Mouse (Mus musculus): ENCODE measurements around the gene Krt16. TPM values are rescaled to one million over a fixed set of nuclear protein-coding genes. Genes with fewer than 3 reads are reported as not detected.
"Not testable (repeated sequence)": the region's sequence is repeated elsewhere in the genome, so short reads cannot be mapped to it uniquely, and the experiment has no call there.

The Krt16 gene
- polyA plus RNA-seq, 1 experiment from 2014 or later: not detected

DNA sequence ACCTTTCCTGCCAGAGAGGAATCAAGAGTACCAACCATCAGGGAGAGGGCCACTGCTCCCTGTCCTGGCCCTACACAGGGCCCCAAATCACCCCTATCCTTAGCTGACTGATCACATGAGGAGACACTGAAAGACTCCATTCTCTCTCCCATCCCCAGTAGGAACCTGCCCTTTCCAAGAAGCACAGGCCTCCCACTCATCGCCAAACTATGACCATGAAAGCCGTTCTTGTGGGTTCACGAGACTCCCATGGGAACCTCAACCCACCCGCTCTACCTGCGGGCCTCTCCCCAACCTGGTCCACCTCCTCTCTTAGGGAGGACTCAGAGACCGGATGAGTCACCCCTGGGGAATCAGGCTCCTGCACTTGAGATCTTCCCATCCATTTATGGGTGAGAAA lies 6.8 kb upstream of the Krt16 start:
- no peak overlapping the region for H3K27ac ChIP-seq
- H3K4me2 ChIP-seq: no peak overlapping the region
- no peak for ATAC-seq (replicated peaks; ENCODE audit: insufficient number of reproducible peaks, insufficient read depth, low FRiP score, low read depth)
- H3K4me3 ChIP-seq: no peak overlapping the region
- 86% methylated on average over 6 of the region's 6 CpGs for WGBS
- H3K27me3 ChIP-seq: no peaks in the 10 kb centered on the region
- H3K36me3 ChIP-seq: no peaks in the 10 kb centered on the region
- H3K9me3 ChIP-seq (replicated peaks): no peaks in the 10 kb centered on the region
- no peak overlapping the region for H3K9ac ChIP-seq
- H3K4me1 ChIP-seq (replicated peaks): no peaks in the 10 kb centered on the region

DNA sequence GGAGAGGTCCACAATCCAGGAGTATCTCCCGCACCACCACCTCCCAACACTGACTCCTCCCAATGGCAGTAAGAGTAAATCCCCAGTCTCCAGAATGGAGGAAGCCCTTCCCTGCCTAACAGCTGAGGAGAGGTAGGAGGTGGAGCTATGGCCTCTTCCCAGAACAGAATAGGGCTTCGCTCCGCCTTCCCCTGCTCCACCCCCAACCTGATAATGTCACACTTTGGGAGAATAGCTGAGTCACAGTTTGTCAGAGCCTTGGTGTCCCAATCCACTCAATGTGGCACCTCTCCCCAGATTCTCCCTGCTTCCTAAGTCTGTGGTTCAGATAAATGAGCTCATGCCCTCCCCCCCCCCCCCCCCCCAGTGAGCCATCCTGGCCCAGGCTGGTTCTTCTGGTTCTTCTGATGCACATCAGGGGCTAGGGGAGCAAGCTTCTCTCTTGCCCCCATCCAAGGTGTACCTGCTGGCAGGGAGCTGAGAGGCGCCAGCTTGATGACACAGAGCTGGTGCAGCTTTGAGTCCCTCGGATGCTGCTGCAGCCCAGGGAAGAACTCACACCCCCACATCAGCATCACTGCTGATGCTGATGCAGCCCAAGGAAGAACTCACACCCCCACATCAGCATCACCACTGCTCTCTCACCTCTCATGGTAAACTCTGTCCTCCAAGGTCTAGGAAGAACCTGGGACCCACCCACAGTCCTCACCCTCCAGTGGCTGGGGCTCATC lies 5.8 kb upstream of the Krt16 start:
- H3K9ac ChIP-seq: no peak overlapping the region
- H3K27me3 ChIP-seq: no peaks in the 10 kb centered on the region
- H3K36me3 ChIP-seq: no peaks in the 10 kb centered on the region
- H3K4me3 ChIP-seq: no peak overlapping the region
- no peaks in the 10 kb centered on the region for H3K9me3 ChIP-seq (replicated peaks)
- H3K4me1 ChIP-seq (replicated peaks): no peaks in the 10 kb centered on the region
- no peak for ATAC-seq (replicated peaks; ENCODE audit: insufficient number of reproducible peaks, insufficient read depth, low FRiP score, low read depth)
- 55% methylated on average over 5 of the region's 5 CpGs for WGBS
- no peak overlapping the region for H3K27ac ChIP-seq
- H3K4me2 ChIP-seq: no peak overlapping the region

DNA sequence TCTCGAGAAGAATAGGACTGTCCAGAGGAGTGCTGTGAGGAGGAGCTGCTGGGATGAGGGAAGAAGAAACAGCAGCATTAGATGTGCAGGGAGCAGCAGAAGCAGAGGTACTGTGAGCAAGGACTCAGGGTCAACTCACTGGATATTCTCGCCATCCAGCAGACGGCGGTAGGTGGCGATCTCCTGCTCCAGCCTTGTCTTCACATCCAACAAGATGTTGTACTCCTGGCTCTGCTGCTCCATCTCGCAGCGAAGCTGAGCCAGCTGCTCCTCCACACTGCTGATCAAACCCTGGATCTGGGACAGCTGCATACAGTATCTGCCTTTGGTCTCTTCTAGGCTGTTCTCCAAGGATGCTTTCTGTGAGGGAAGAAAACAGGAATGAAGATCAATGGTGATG lies 2.2 kb downstream of the Krt16 start:
- not testable (repeated sequence) for ATAC-seq (replicated peaks; ENCODE audit: insufficient number of reproducible peaks, insufficient read depth, low FRiP score, low read depth); H3K27ac ChIP-seq
- 63% methylated on average over 7 of the region's 7 CpGs for WGBS

DNA sequence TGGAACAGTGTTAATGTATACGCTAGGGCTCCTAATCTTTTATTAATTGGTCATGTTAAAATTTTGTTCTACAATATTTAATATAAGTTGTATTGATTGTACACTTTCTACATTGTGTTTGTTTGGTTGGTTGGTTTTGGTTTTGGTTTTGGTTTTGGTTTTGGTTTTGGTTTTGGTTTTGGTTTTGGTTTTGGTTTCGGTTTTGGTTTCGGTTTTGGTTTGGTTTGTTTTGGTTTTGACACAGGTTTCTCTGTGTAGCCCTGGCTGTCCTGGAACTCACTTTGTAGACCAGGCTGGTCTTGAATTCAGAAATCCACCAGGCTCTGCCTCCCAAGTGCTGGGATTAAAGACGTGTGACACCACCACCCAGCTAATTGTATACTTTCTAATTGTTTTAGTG lies 8.4 kb downstream of the Krt16 start:
- H3K4me3 ChIP-seq; ATAC-seq (replicated peaks; ENCODE audit: insufficient number of reproducible peaks, insufficient read depth, low FRiP score, low read depth); H3K4me1 ChIP-seq (replicated peaks); H3K36me3 ChIP-seq; H3K4me2 ChIP-seq; H3K9me3 ChIP-seq (replicated peaks); H3K9ac ChIP-seq; H3K27me3 ChIP-seq; H3K27ac ChIP-seq: not testable (repeated sequence)
- 86% methylated on average over 4 of the region's 4 CpGs for WGBS

More for the DNA sequence above, 2.2 kb downstream of the Krt16 start:
- not testable (repeated sequence) for H3K4me3 ChIP-seq; H3K36me3 ChIP-seq; H3K9ac ChIP-seq; H3K4me1 ChIP-seq (replicated peaks); H3K9me3 ChIP-seq (replicated peaks); H3K27me3 ChIP-seq; H3K4me2 ChIP-seq

- H3K4me2 ChIP-seq: no peak overlapping the region
- H3K36me3 ChIP-seq: no peaks in the 10 kb centered on the region
- ATAC-seq (replicated peaks; ENCODE audit: insufficient number of reproducible peaks, insufficient read depth, low FRiP score, low read depth): no peak
- 64% methylated on average over 8 of the region's 8 CpGs for WGBS
- no peak overlapping the region for H3K27ac ChIP-seq
- no peaks in the 10 kb centered on the region for H3K27me3 ChIP-seq
- H3K4me1 ChIP-seq (replicated peaks): no peaks in the 10 kb centered on the region
- peaks cover 4% of the 10 kb centered on the region; the same call in 1 of the 2 replicates for H3K9me3 ChIP-seq (replicated peaks)
- no peak overlapping the region for H3K9ac ChIP-seq
- H3K4me3 ChIP-seq: no peak overlapping the region
Measured at GRCm38 (mm10) chr11:100221741-100222140, 27.0 kb downstream of the Krt16 start.

DNA sequence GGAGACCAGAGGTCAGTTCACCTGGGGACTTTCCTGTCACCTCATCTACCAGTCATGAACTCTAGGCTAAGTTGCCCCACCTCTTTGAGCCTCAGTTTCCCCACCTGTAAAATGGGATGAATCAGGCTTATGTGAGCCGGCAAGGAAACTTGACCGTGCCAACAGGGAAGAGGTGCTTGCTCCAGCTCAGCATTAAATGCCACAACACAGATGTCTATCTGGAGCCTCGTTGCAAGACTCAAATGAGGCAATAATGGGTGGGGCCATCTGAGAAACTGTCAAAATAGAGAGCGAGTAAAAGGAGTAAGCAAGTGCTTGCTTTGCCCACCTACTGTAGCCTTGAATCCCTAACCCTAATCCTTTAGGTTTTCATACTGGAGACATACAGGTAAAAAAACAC lies 29.4 kb downstream of the Krt16 start:
- Histone ChIP-seq H3K4me3 (no peak overlapping the region), H3K27me3 (peaks cover 2% of the 10 kb centered on the region; the same call in 1 of the 2 replicates), H3K4me2 (no peak overlapping the region), H3K9ac (no peak overlapping the region), H3K27ac (no peak overlapping the region), H3K4me1 (replicated peaks) (no peaks in the 10 kb centered on the region), H3K36me3 (no peaks in the 10 kb centered on the region), H3K9me3 (replicated peaks) (no peaks in the 10 kb centered on the region)
- ATAC-seq (replicated peaks; ENCODE audit: insufficient number of reproducible peaks, insufficient read depth, low FRiP score, low read depth): no peak
- 81% methylated on average over 4 of the region's 4 CpGs for WGBS

DNA sequence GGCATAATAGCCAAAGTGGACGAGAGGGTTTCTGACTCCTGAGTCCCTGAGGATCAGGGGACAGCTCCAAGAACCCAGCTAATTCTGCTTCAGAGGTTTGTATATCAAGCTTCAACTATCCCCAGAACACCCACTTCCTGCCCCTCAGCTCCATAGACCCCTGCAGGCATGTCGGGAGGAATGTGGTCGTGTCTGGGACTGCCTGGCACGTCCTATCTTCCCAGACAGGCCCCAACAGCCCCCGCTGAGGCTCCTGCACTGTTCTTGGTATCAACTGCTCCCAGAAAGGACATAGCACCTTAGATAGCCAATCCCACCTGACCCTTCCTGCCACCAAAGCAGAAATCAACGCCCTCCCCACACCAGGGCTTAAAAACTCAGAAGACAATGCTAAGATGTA lies 40.2 kb downstream of the Krt16 start:
- H3K27me3 ChIP-seq: no peaks in the 10 kb centered on the region
- H3K4me2 ChIP-seq: no peak overlapping the region
- no peaks in the 10 kb centered on the region for H3K36me3 ChIP-seq
- no peak overlapping the region for H3K9ac ChIP-seq
- no peak for ATAC-seq (replicated peaks; ENCODE audit: insufficient number of reproducible peaks, insufficient read depth, low FRiP score, low read depth)
- H3K9me3 ChIP-seq (replicated peaks): no peaks in the 10 kb centered on the region
- no peak overlapping the region for H3K4me3 ChIP-seq
- H3K27ac ChIP-seq: no peak overlapping the region
- WGBS: 26% methylated on average over 6 of the region's 6 CpGs
- no peaks in the 10 kb centered on the region for H3K4me1 ChIP-seq (replicated peaks)

DNA sequence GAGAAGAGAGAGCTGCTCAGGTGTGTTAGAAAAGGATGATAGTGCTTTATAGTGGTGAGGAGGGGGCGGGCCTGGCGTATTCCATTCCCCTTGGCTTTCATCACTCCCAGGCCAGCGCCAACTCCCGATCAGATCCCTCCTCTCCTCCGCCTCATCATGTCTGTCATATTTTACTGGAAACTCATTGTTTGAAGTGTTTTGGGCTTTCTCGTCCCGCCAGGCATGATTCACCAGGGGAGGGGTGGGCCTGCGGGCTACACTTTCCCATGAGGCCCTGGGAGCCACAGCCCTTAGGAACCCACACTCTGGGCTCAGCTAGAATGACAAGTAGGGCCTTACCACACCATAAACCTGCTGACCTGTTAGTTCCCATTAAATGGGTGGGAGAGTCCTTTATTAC lies 41.2 kb downstream of the Krt16 start, which contains the start of gene Krt14:
Gene Krt14, minus strand, starts transcription at position 51 of the 400 bp plus-strand sequence.
- no peak for ATAC-seq (replicated peaks; ENCODE audit: insufficient number of reproducible peaks, insufficient read depth, low FRiP score, low read depth)
- Histone ChIP-seq H3K27ac (no peak within 1 kb of the TSS), H3K4me1 (replicated peaks) (no peaks in the 10 kb centered on the region), H3K27me3 (0 out of 2 replicates have a peak, but pooled peaks cover 3% of the 10 kb centered on the region), H3K4me2 (no peak within 1 kb of the TSS), H3K4me3 (no peak within 1 kb of the TSS), H3K36me3 (no peaks in the 10 kb centered on the region), H3K9ac (no peak within 1 kb of the TSS), H3K9me3 (replicated peaks) (no peaks in the 10 kb centered on the region)
- WGBS: 78% methylated on average over 8 of the region's 8 CpGs

- H3K27me3 ChIP-seq: 0 out of 2 replicates have a peak, but pooled peaks cover 3% of the 10 kb centered on the region
- H3K9ac ChIP-seq: no peak overlapping the region
- WGBS: 11% methylated on average over 6 of the region's 6 CpGs
- H3K4me1 ChIP-seq (replicated peaks): no peaks in the 10 kb centered on the region
- H3K4me2 ChIP-seq: no peak overlapping the region
- H3K9me3 ChIP-seq (replicated peaks): no peaks in the 10 kb centered on the region
- no peaks in the 10 kb centered on the region for H3K36me3 ChIP-seq
- no peak overlapping the region for H3K27ac ChIP-seq
- no peak for ATAC-seq (replicated peaks; ENCODE audit: insufficient number of reproducible peaks, insufficient read depth, low FRiP score, low read depth)
- H3K4me3 ChIP-seq: no peak overlapping the region
Measured at GRCm38 (mm10) chr11:100203448-100203847, 45.3 kb downstream of the Krt16 start.

GRCm38 (mm10) chr11:100202906-100203305 lies 45.8 kb downstream of the Krt16 start:
- Histone ChIP-seq H3K4me2 (no peak overlapping the region), H3K9me3 (replicated peaks) (no peaks in the 10 kb centered on the region), H3K27ac (no peak overlapping the region), H3K36me3 (no peaks in the 10 kb centered on the region), H3K4me1 (replicated peaks) (no peaks in the 10 kb centered on the region), H3K27me3 (0 out of 2 replicates have a peak, but pooled peaks cover 3% of the 10 kb centered on the region), H3K4me3 (no peak overlapping the region), H3K9ac (no peak overlapping the region)
- WGBS: 69% methylated on average over 4 of the region's 4 CpGs
- ATAC-seq (replicated peaks; ENCODE audit: insufficient number of reproducible peaks, insufficient read depth, low FRiP score, low read depth): no peak

DNA sequence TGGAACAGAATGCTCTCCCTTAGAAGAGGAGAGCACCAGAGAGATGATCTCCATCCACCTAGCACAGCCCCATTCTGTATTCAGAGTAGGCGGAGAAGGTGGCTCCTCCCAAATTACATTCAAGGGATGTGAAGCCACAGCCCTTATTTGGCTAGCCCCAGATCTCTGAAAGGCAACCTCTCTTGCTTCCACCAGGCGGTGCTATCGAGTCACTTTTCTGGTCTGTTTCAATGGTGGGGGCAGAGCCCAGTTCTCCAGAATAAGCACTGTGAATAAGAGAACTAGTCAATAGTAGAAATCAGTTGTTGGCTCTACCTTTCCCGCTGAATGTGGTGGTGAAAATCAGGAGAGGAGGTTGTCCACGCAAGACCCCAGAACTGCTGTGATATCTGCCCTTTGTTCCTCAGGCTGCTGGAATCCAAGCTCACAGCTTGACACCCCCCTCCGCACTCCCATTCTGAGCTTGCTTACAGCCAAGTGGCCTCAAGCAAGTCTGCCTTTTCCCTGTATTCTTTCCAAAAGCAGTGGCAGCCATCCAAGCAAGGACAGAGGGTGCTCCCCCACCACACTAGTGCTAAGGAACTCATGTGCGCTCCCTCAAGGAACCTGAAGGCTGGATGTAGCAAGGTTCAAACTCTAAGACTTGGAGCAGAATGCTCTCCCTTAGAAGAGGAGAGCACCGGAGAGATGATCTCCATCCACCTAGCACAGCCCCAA lies 48.4 kb downstream of the Krt16 start:
- no peaks in the 10 kb centered on the region for H3K36me3 ChIP-seq
- 43% methylated on average over 8 of the region's 8 CpGs for WGBS
- no peak overlapping the region for H3K9ac ChIP-seq
- no peaks in the 10 kb centered on the region for H3K4me1 ChIP-seq (replicated peaks)
- no peak overlapping the region for H3K27ac ChIP-seq
- 0 out of 2 replicates have a peak, but pooled peaks cover 3% of the 10 kb centered on the region for H3K27me3 ChIP-seq
- no peak for ATAC-seq (replicated peaks; ENCODE audit: insufficient number of reproducible peaks, insufficient read depth, low FRiP score, low read depth)
- no peaks in the 10 kb centered on the region for H3K9me3 ChIP-seq (replicated peaks)
- H3K4me2 ChIP-seq: no peak overlapping the region
- H3K4me3 ChIP-seq: no peak overlapping the region
